Mouse (Mus musculus) C2C12 (cell line): ENCODE measurements around the gene Serpini1. TPM values are rescaled to one million over a fixed set of nuclear protein-coding genes. Genes with fewer than 3 reads are reported as not detected.

Experiments
- H3K27me3 ChIP-seq: one replicate; pipeline ENCODE4 v1.6.1; 2011; ENCODE audit not compliant: control insufficient read depth, insufficient read depth, insufficient read length
- H3K36me3 ChIP-seq: one replicate; pipeline ENCODE4 v1.6.1; 2011; ENCODE audit not compliant: control insufficient read depth, insufficient read depth
- H3K4me3 ChIP-seq: one replicate; pipeline ENCODE4 v1.5.1; 2011; ENCODE audit warnings: mild to moderate bottlenecking, control low read depth; ENCODE audit not compliant: poor library complexity, insufficient read depth, severe bottlenecking
- H3K79me2 ChIP-seq: one replicate; pipeline ENCODE4 v1.6.1; 2011; ENCODE audit not compliant: control insufficient read depth, insufficient read depth
- H3K79me3 ChIP-seq: one replicate; pipeline ENCODE4 v1.6.1; 2011; ENCODE audit warnings: low read depth, control low read depth
- H3ac ChIP-seq: one replicate; pipeline ENCODE3; 2011; ENCODE audit warnings: low read depth; ENCODE audit not compliant: control insufficient read depth, insufficient read length
- CEBPB ChIP-seq: IDR thresholded peaks from one replicate; pipeline ENCODE4 v1.6.1; 2011; ENCODE audit warnings: low read depth, mild to moderate bottlenecking, control low read depth, moderate library complexity
- CTCF ChIP-seq: IDR thresholded peaks from one replicate; pipeline ENCODE4 v1.5.1; 2011; ENCODE audit not compliant: control insufficient read depth, insufficient read depth, insufficient read length
- FOSL1 ChIP-seq: IDR thresholded peaks from one replicate; pipeline ENCODE4 v1.8.0; 2011; ENCODE audit warnings: mild to moderate bottlenecking, low read length; ENCODE audit not compliant: poor library complexity, insufficient read depth, severe bottlenecking
- MAX ChIP-seq: IDR thresholded peaks from one replicate; pipeline ENCODE4 v1.6.1; 2011; ENCODE audit warnings: mild to moderate bottlenecking, control low read depth
- MYOD1 ChIP-seq: IDR thresholded peaks from one replicate; pipeline ENCODE4 v1.6.1; 2011; ENCODE audit warnings: low read depth; ENCODE audit not compliant: control insufficient read depth, insufficient read length
- MYOG ChIP-seq: IDR thresholded peaks from one replicate; pipeline ENCODE4 v1.6.1; 2011; ENCODE audit not compliant: control insufficient read depth, insufficient read length; ENCODE audit errors: extremely low read depth
- USF1 ChIP-seq: IDR thresholded peaks from one replicate; pipeline ENCODE4 v1.6.1; 2011; ENCODE audit warnings: low read depth, mild to moderate bottlenecking, control low read depth, moderate library complexity
- polyA plus RNA-seq: library from polyadenylated mRNA; unstranded; fragments of >200 nt; fragmentation: generic; extraction: Trizol; gene quantifications from one replicate; pipeline ENCODE4 v1.2.1, GENCODE M21; 2012; ENCODE audit warnings: missing spikeins

The Serpini1 gene
- polyA plus RNA-seq, 1 experiment, result 0.11 TPM

DNA sequence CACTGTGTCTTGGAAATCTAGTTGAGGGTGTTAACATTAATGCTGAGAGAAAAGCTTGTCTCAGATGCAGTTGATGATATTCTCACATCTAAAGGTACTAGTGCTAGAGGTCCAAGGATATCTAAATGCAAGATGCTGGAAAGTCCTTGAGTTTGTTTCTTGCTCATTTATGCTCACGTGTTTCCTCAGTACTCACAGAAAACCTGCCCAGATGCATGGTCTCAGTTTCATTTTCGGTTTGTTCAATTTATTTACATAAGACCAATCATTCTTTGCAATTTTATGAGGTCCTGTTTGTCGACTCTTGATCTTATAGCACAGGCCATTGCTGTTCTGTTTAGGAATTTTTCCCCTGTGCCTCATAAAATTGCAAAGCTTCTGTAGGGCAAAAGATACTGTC is 109.6 kb downstream of the Serpini1 start:
- Histone ChIP-seq H3K79me3 (no peaks in the 10 kb centered on the region), H3K27me3 (no peaks in the 10 kb centered on the region), H3K36me3 (no peaks in the 10 kb centered on the region), H3ac (no peak overlapping the region), H3K4me3 (no peak overlapping the region), H3K79me2 (no peaks in the 10 kb centered on the region)
- no peak for TF ChIP-seq CEBPB
- no peak for TF ChIP-seq FOSL1
- TF ChIP-seq CTCF, result no peak
- no peak for TF ChIP-seq MAX
- no peak for TF ChIP-seq USF1
- TF ChIP-seq MYOD1, result no peak
- TF ChIP-seq MYOG, result no peak

DNA sequence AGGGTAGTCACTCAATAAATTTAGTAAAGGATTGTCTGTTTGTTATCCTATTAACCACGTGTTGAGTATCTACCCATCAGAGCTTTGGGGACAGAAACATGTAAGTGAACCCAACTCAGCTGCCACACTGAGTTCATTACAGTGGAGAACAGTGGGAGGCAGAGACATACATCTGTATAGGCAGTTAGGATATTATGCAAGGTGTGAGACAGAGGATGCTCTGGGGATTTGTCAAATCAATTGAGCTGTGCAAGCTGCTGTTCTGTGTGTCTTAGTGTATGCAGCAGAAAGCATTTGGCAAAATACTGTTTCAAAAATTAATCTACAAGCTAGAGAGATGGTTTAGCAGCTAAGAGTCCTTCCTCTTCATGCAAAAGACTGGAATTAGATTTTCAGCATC is 113.1 kb downstream of the Serpini1 start:
- H3K79me3 ChIP-seq, result no peaks in the 10 kb centered on the region
- no peaks in the 10 kb centered on the region for H3K79me2 ChIP-seq
- TF ChIP-seq FOSL1 (no peak), CTCF (no peak), MYOD1 (no peak), USF1 (no peak), MAX (no peak), MYOG (no peak), CEBPB (no peak)
- no peak overlapping the region for H3K4me3 ChIP-seq
- H3K27me3 ChIP-seq, result no peaks in the 10 kb centered on the region
- H3K36me3 ChIP-seq, result no peaks in the 10 kb centered on the region
- no peak overlapping the region for H3ac ChIP-seq

DNA sequence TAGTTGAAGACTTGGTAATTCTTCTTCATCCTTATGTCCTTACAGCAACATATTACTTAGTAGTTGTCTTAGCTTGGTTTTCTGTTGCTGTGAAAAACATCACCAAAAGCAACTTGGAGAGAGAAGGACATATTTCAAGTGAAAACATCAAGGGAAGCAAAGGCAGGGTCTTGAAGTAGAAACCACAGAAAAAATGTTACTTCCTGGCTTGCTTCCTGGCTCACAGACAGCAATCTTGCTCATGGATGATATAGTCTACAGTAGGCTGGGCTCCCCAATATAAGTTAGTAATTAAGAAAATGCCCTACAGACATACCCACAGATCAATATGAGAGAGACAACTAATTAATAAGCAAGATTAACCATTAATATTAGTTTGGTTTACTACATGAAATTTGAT is 125.5 kb downstream of the Serpini1 start:
- H3K79me3 ChIP-seq, result no peaks in the 10 kb centered on the region
- no peak overlapping the region for H3ac ChIP-seq
- H3K4me3 ChIP-seq, result no peak overlapping the region
- H3K79me2 ChIP-seq, result no peaks in the 10 kb centered on the region
- no peak for TF ChIP-seq MAX
- TF ChIP-seq FOSL1, result no peak
- H3K27me3 ChIP-seq, result no peaks in the 10 kb centered on the region
- no peaks in the 10 kb centered on the region for H3K36me3 ChIP-seq

DNA sequence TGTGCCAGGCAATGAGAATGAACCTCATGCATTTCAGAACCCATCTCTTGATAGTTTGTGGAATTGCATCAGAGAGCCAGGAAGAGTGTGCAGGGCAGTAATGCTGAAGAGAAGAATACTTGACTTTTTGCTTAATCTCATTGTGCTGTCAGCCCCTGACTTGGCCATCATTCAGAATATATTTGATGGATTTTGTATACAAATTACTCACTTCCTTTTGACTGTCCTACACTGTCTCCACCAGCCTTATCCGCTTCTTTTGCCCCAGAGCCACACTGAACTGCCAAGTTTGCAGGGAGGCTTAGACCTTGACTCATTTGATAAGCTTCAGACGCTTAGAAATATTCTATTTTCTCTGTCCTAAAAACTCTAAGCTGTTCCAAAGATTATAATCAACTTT is 129.4 kb downstream of the Serpini1 start:
- no peaks in the 10 kb centered on the region for H3K36me3 ChIP-seq
- H3K27me3 ChIP-seq, result no peaks in the 10 kb centered on the region
- TF ChIP-seq CEBPB (no peak), FOSL1 (no peak), USF1 (no peak), CTCF (no peak), MAX (no peak), MYOG (no peak), MYOD1 (no peak)
- H3K79me2 ChIP-seq, result no peaks in the 10 kb centered on the region
- no peaks in the 10 kb centered on the region for H3K79me3 ChIP-seq
- H3ac ChIP-seq, result no peak overlapping the region
- no peak overlapping the region for H3K4me3 ChIP-seq

DNA sequence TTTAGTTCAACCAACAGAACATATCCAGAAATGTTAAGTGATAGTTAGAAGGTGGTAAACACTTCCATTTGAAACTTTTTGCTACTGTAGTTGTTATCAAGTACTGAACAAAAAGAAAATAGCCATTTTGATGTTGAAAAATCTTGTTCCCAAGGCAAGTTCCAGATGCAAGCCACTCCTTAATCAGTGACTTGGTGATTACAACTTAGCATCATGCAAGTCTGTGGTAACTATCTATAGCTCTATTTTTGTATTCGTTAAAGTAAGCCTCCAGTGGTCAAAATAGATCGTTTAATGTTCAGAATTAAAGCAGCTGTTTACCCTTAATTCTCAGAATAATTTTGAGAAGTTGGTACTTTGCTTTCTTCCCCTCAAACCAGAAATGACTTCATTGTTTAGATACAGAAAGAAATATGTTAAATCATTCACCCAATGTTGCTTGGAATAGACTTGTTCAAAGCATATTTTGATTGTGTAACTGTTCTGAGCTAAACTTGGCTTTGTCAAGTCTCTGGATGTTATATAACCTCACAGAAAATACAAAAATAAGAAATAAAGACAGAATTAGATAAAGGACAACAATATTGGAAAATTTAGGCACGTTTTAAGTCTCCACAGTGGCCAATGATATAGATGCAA is 130.0 kb downstream of the Serpini1 start:
- H3K36me3 ChIP-seq, result no peaks in the 10 kb centered on the region
- no peaks in the 10 kb centered on the region for H3K27me3 ChIP-seq
- no peak for TF ChIP-seq MAX
- TF ChIP-seq FOSL1, result no peak
- TF ChIP-seq MYOD1, result no peak
- TF ChIP-seq USF1, result no peak
- TF ChIP-seq MYOG, result no peak
- TF ChIP-seq CTCF, result no peak
- TF ChIP-seq CEBPB, result no peak
- H3K79me3 ChIP-seq, result no peaks in the 10 kb centered on the region
- H3K4me3 ChIP-seq, result no peak overlapping the region
- no peak overlapping the region for H3ac ChIP-seq
- no peaks in the 10 kb centered on the region for H3K79me2 ChIP-seq

DNA sequence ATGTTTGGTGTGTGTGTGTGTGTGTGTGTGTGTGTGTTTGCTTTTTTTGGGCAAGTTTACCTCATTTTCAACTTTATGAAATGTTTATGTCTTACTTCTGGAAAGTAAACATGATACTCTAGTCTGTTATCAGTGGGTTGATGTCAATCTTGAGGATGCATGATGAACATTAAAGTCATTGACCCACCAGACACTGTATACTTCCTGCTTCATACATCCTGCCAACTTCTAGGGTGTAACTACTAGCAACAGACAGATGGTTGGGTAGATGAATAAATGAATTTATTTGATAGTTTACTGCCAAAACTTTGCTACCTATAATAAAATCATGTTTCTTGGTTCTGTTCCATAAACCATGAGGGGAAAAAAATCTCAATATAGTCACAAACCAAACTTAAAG is 133.0 kb downstream of the Serpini1 start:
- Histone ChIP-seq H3K79me2 (no peaks in the 10 kb centered on the region), H3K36me3 (no peaks in the 10 kb centered on the region), H3K4me3 (no peak overlapping the region), H3K27me3 (no peaks in the 10 kb centered on the region), H3K79me3 (no peaks in the 10 kb centered on the region), H3ac (no peak overlapping the region)
- TF ChIP-seq MYOG (no peak), CEBPB (no peak), MYOD1 (no peak), FOSL1 (no peak), MAX (no peak), USF1 (no peak), CTCF (no peak)
